Mouse (Mus musculus) G1E (cell line): ENCODE data around the gene Clock.

Experiments
- CTCF ChIP-seq: IDR thresholded peaks from 2 replicates; pipeline ENCODE4 v1.5.1; 2012; ENCODE audit warnings: low read depth, low read length, inconsistent platforms, mixed read lengths
- GATA1 ChIP-seq: IDR thresholded peaks from 2 replicates; pipeline ENCODE4 v1.6.1; 2012; ENCODE audit warnings: borderline replicate concordance, low read length, inconsistent platforms, mixed read lengths
- TAL1 ChIP-seq: conservative IDR thresholded peaks from 2 replicates; pipeline ENCODE4 v1.6.1; 2012; ENCODE audit warnings: low read depth, low read length, inconsistent platforms, mixed read lengths

GRCm38 (mm10) chr5:76179171-76179570 lies 125.4 kb downstream of the Clock start:
- TF ChIP-seq CTCF (no peak), GATA1 (no peak), TAL1 (no peak)
